Mouse (Mus musculus) spleen, adult 2 months (tissue): ENCODE results near the gene Srp68. TPM values are rescaled to one million over a fixed set of nuclear protein-coding genes. Genes with fewer than 3 reads are reported as not detected.

Source experiments
- DNase-seq, 2 experiments: peaks; one replicate each; pipeline versions ENCODE4 v3.0.0 to v3.0.0-alpha.2; 2012 to 2021; ENCODE audit warnings: low spot score in 2 of 2, low read depth in 1 of 2
- H3K27ac ChIP-seq: fragments of 200-500 bp; 2 replicates; pipeline ENCODE4 v1.5.1; 2012; ENCODE audit warnings: low read length, inconsistent platforms; ENCODE audit not compliant: insufficient read depth
- H3K27me3 ChIP-seq: fragments of 200-500 bp; 2 replicates; pipeline ENCODE4 v1.6.1; 2012; ENCODE audit warnings: mild to moderate bottlenecking, moderate library complexity, low read length, inconsistent platforms; ENCODE audit not compliant: control insufficient read depth, insufficient read depth
- H3K36me3 ChIP-seq: fragments of 200-500 bp; 2 replicates; pipeline ENCODE4 v1.6.1; 2012; ENCODE audit warnings: mild to moderate bottlenecking, low read length, inconsistent platforms; ENCODE audit not compliant: control insufficient read depth, insufficient read depth
- H3K4me1 ChIP-seq: fragments of 200-500 bp; 2 replicates; pipeline ENCODE4 v1.6.1; 2011; ENCODE audit warnings: inconsistent platforms; ENCODE audit not compliant: control insufficient read depth, insufficient read depth, insufficient read length
- H3K4me3 ChIP-seq: fragments of 200-500 bp; 2 replicates; pipeline ENCODE4 v1.5.1; 2011; ENCODE audit warnings: mild to moderate bottlenecking, inconsistent platforms; ENCODE audit not compliant: insufficient read depth, insufficient read length; ENCODE audit errors: extremely low read depth
- CTCF ChIP-seq: fragments of 200-500 bp; IDR thresholded peaks from 2 replicates; pipeline ENCODE4 v1.5.1; 2011; ENCODE audit warnings: mild to moderate bottlenecking, inconsistent platforms; ENCODE audit not compliant: insufficient read depth, insufficient read length, insufficient replicate concordance; ENCODE audit errors: extremely low read depth
- POLR2A ChIP-seq: fragments of 200-500 bp; IDR thresholded peaks from 2 replicates; pipeline ENCODE4 v1.6.1; 2011; ENCODE audit warnings: low read depth, low read length, inconsistent platforms
- WGBS: fragments of 180-500 bp; shearing (Covaris S2); methylation state at CpG from one replicate; pipeline ENCODE4 v1.1.7; 2018; 5-methylcytosine and 5-hydroxymethylcytosine counted together
- polyA plus RNA-seq: library from polyadenylated mRNA; depleted of rRNA; stranded (reverse); fragments of >200 nt; gene quantifications from 2 replicates; pipeline ENCODE4 v1.2.3, GENCODE M21; 2012

The Srp68 gene
- polyA plus RNA-seq, 1 experiment: 25.4 TPM

DNA sequence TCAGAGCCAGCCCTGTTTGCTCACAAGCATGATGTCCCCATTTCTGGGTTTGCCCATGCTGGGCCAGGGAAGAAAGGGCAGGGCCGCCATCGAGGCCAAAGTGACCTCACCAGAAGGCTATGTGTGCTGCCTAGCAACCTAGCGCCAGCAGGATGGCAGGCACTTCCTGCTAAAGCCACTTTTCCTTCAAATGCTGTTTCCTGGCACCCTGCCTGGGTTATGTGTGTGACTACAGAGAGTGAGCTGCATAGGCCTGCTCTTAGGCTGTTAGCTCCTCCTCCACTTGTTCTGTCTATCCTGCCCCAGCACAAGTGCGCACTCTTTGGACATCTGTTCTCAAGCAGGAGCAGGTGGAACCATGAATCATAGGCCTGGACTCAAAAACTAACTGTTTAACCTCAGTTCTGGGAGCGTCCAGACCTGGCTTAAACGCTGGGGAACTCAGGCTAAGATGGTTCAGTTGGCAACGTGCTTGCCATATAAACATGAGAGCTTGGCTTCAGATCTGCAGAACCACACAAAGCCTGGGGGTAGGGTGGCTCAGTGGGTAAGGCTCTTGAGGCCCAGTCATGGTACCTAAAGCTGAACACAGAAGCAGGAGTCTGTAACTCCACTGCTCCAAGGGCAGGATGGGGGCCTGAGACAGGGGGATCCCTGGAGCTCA is 55.1 kb downstream of the Srp68 start:
- WGBS: 21% methylated on average over 7 of the region's 7 CpGs

DNA sequence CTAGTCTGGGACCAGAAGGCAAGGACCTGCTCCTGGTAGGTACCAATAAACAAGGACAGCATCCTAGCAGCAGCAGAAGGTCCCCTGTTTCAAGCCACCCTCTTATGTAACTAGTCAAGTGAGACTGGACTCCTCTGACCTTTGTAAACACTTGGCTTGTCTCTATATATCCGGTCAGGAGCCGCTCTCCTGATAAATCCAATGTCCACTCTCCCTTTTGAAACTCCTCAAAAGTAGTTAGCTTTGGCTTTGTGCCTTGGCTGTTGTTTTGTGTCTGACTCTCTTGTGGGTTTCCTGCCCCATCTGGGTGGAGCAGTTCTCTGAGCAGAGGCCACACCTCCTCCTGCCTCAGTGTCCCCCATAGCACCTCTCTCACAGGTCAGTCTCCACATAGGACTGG is 55.8 kb downstream of the Srp68 start:
- 86% methylated on average over 2 of the region's 2 CpGs for WGBS
- TF ChIP-seq POLR2A (no peak), CTCF (no peak)
- no peaks in the 10 kb centered on the region; the same call in 1 of the 2 replicates for H3K4me1 ChIP-seq
- no peaks in the 10 kb centered on the region for H3K27me3 ChIP-seq
- no peak overlapping the region for H3K4me3 ChIP-seq
- H3K27ac ChIP-seq: peak overlapping the region; percentile 72
- no peak for DNase-seq
- H3K36me3 ChIP-seq: no peaks in the 10 kb centered on the region

More for the DNA sequence above, 55.1 kb downstream of the Srp68 start:
- Histone ChIP-seq H3K4me3 (no peak overlapping the region), H3K27me3 (no peaks in the 10 kb centered on the region), H3K36me3 (no peaks in the 10 kb centered on the region), H3K27ac (peak overlapping the region; percentile 72), H3K4me1 (no peaks in the 10 kb centered on the region; the same call in 1 of the 2 replicates)
- no peak for TF ChIP-seq POLR2A
- TF ChIP-seq CTCF: no peak
- DNase-seq: peak in 1 of 2 experiments; percentile 17

DNA sequence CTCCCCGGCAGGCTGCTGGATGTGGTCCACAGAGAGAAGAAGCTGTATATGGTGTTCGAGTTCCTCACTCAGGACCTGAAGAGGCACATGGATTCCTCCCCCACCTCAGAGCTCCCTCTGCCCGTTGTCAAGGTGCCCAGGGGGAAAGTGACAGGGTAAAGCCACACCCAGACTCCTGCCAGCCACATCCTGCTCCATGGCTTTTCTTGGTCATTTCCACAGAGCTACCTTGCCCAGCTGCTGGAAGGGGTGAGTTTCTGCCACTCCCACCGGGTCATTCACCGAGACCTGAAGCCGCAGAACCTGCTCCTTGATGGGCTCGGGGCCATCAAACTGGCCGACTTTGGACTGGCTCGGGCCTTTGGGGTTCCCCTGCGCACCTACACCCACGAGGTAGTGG is 57.5 kb downstream of the Srp68 start:
- no peak for DNase-seq
- no peak overlapping the region for H3K27ac ChIP-seq
- TF ChIP-seq POLR2A (no peak), CTCF (no peak)
- H3K4me1 ChIP-seq: no peaks in the 10 kb centered on the region; the same call in 1 of the 2 replicates
- H3K4me3 ChIP-seq: no peak overlapping the region
- WGBS: 69% methylated on average over 11 of the region's 11 CpGs
- H3K36me3 ChIP-seq: no peaks in the 10 kb centered on the region
- no peaks in the 10 kb centered on the region for H3K27me3 ChIP-seq

DNA sequence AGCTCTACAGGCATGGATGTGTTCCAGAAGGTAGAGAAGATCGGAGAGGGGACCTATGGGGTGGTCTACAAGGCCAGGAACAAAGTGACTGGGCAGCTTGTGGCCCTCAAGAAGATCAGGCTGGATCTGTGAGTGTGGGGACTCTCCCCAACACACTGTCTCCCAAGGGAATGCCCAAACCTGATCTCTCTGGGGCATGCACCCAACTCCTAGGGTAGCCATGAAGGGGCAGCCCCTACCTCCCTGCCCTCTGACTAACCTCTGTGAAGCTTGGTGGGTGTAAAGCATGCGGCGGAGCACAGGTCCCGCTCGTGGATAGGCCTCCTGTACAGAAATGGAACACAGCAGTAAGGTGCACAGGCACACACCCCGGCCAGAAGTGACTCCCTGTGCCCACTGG is 58.0 kb downstream of the Srp68 start:
- 84% methylated on average over 6 of the region's 6 CpGs for WGBS
- H3K4me3 ChIP-seq: no peak overlapping the region
- DNase-seq: no peak
- no peaks in the 10 kb centered on the region for H3K27me3 ChIP-seq
- H3K36me3 ChIP-seq: no peaks in the 10 kb centered on the region
- H3K4me1 ChIP-seq: no peaks in the 10 kb centered on the region; the same call in 1 of the 2 replicates
- no peak overlapping the region for H3K27ac ChIP-seq
- TF ChIP-seq POLR2A (no peak), CTCF (no peak)

DNA sequence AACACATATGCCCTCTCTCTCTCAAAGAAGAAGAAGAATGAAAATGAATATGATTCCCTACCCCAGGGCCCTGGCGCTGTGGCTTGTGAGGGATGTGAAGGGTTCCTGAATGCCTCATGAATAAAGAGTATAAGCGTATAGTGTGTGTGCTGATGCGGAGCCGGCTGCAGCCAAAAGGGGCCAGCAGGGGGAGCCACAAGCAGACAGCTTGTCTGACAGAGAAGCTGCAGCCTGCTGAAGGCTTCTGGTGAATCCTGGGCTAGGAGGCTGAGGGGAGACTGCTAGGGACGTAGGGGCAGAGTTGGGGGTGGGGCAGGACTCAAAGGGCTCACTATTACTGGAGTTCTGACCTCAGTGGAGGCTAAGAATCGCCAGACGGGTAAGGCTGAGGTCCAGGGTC is 58.8 kb downstream of the Srp68 start:
- Histone ChIP-seq H3K27me3 (no peaks in the 10 kb centered on the region), H3K4me1 (no peaks in the 10 kb centered on the region; the same call in 1 of the 2 replicates), H3K27ac (no peak overlapping the region), H3K4me3 (no peak overlapping the region), H3K36me3 (no peaks in the 10 kb centered on the region)
- DNase-seq: no peak
- 97% methylated on average over 7 of the region's 7 CpGs for WGBS
- TF ChIP-seq POLR2A (no peak), CTCF (peak; percentile 12; the same call in 1 of the 2 replicates)

DNA sequence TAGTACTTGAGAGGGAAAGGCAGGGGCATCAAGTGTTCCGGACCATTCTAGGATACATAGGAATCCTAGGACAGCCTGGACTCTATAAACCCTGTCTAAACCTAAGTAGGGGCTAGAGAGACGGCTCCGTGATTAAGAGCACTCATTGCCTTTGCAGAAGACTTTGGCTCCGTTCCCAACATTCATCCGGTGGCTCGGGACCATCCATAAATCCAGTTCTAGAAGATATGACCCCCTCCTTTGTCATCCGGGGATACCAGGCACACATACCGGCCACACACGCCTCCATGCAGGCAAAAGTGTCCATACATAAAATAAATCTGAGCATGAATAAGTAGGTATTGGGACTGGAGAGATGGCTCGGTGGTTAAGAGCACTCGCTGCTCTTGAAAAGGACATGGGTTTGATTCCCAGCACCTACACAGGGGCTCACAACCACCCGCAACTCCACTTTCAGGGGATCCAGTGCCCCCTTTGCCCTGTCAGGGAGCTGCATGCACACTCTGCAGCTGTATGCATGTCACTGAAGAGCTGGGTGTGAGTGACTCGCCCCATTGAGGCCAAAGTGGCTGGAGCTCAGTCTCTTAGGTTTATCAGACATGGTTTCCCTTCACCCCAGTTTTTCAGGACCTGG is 60.0 kb downstream of the Srp68 start:
- Histone ChIP-seq H3K4me1 (no peaks in the 10 kb centered on the region; the same call in 1 of the 2 replicates), H3K4me3 (no peak overlapping the region), H3K27ac (no peak overlapping the region), H3K27me3 (no peaks in the 10 kb centered on the region), H3K36me3 (no peaks in the 10 kb centered on the region)
- no peak for DNase-seq
- 91% methylated on average over 13 of the region's 13 CpGs for WGBS
- TF ChIP-seq POLR2A: no peak

DNA sequence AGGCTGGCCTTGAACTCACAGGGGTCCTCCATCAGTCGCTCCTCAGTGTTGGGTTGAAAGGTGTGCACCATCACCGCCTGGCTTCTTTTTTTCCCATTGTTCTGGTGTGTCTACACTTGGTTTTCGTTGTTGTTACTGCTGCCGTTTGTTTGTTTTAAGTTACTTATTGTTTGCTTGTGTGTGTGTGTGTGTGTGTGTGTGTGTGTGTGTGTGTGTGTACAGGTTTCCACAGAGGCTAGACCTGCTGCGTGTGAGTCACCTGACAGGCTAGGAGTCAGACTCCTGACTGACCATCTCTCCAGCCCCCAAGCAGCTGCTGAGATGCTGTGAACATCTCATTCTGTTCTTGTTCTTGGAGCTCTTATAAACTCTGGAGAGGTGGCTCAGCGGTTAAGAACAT is 61.2 kb downstream of the Srp68 start:
- WGBS: 94% methylated on average over 6 of the region's 6 CpGs
- Histone ChIP-seq H3K27me3 (no peaks in the 10 kb centered on the region), H3K4me1 (no peaks in the 10 kb centered on the region), H3K36me3 (no peaks in the 10 kb centered on the region), H3K27ac (no peak overlapping the region), H3K4me3 (no peak overlapping the region)
- TF ChIP-seq POLR2A (no peak), CTCF (no peak)
- no peak for DNase-seq
